Mouse (Mus musculus) lung, postnatal 14 days (tissue): ENCODE results near the gene Olfr223.
"Not testable (repeated sequence)": the region's sequence is repeated elsewhere in the genome, so short reads cannot be mapped to it uniquely, and the experiment has no call there.

Experiments used
- DNase-seq: peaks from one replicate; pipeline ENCODE4 v3.0.0; 2021

Olfr223 gene

DNA sequence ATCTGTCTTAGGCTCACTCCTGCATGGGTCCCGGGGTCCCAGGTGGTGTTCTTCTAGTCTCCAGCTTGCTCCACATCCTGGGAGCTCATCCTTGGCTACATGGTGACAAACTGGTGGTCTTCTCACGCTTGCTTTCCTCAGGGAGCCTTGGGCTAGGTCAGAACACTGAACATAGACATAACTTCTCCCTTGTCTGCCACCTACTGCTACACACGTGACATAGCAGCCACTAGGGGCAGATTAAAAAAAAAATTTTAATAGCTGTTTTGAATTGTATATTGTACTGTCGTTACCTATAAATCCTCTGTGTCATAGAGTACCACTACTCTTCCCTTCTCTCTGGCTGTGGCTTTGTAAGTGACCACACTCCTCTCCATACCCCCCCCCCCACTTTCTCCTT is 3.0 kb upstream of the Olfr223 start:
- DNase-seq = no peak

DNA sequence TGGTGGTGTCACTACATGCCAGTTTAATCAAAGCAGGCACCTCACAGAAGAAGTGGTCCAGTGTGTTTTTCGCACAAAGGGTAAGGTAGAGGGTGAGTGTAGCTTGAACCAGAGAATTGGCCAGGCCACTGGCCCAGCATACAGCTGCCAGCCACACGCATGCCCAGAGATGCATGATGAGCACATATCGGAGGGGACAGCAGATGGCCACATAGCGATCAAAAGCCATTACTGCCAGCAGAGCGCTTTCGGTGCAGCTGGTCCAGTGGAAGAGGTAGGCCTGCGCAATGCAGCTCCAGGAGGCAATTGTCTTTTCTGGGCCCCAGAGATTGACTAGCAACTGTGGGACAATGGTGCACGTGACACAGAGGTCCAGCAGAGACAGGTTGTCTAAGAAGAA is 3.6 kb downstream of the Olfr223 start:
- DNase-seq = no peak

DNA sequence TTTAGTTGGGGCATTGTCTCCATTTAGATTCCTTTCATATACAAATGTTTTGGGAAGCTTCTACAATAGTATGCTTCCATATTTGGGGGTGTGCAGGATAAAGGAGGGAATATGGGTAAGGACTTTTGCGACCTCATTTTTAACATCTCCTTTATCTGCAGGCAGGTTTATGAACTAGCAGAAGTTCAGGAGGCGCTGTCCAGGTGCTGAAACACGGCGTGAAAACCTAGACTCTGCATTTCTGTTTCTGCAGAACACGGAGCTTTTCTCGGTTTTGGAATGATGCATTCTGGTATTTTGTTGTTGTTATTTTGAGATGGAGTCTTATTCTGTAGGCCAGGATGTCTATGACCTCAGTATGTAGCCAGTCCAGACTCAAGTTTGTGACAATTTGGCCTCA is 8.6 kb downstream of the Olfr223 start:
- peak; percentile 20 for DNase-seq

DNA sequence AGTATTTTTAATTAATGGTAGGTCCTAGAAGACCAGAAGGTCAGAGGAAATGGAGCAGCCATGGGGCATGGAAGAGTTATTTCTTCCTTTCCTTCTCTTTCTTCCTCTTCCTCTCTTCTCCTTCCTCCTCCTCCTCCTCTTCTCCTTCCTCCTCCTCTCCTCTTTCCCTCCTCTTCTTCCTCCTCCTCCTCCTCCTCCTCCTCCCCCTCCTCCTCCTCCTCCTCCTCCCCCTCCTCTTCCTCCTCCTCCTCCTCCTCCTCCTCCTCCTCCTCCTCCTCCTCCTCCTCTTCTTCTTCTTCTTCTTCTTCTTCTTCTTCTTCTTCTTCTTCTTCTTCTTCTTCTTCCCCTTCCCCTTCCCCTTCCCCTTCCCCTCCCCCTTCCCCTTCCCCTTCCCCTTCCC is 17.0 kb downstream of the Olfr223 start, which contains the start of gene Olfr222:
Gene Olfr222, minus strand, starts transcription at position 101 of the 400 bp plus-strand sequence.
- not testable (repeated sequence) for DNase-seq

DNA sequence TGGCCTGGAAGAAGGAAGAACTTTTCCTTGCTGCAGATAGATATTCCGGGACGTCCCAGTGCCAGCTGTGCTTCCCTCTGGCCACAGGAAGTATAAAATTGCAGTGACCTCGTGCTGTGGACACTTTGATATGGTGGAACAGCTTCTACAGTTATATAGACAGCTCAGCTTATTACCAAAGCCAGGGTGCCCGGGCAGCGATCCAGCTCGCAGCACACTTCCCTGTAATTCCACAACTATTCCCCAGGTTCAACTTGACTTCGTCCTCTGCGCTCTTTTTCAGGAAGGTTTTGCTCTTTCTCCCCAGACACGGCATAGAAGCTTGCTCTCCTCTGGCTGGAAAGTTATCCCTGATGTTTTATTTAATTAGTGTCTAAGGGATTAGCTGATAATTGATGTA is 17.4 kb downstream of the Olfr223 start:
- DNase-seq = no peak

DNA sequence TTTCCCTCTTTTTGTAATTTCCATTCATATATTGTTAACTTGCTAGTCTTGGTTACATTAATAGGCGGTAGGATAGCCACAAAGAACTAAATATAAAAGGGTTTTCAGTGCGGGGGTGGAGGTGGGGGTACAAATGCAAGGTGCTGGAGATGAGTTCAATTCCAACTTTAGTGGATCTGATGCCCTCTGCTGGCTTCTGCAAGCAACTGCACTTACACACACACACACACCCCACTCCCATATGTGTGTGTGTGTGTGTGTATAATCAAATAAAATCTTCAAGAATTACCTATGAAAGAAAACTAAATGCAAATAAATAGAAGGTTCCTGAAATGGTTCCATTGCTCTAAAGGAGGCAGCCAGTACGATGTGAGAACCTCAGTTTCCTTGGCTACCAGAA is 23.8 kb downstream of the Olfr223 start:
- DNase-seq = peak; percentile 22

DNA sequence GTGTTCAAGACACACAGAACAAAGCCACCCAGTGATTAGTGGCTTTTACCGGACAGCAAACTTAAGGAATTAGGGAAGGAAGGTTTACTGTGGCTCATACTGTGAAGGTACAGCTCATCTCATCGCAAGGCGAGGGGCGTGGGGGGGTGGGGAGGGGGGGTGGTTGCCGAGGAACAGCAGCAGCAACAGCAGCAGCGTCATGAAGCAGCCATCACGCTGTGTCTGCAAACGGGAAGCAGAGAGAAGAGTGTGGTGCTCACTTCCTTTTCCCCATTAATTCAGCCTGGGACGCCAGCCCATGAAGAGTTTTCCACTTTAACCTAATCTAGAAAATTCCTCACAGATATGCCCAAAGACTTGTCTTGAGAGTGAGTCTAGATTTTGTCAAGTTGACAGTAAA is 30.3 kb downstream of the Olfr223 start:
- DNase-seq = no peak

DNA sequence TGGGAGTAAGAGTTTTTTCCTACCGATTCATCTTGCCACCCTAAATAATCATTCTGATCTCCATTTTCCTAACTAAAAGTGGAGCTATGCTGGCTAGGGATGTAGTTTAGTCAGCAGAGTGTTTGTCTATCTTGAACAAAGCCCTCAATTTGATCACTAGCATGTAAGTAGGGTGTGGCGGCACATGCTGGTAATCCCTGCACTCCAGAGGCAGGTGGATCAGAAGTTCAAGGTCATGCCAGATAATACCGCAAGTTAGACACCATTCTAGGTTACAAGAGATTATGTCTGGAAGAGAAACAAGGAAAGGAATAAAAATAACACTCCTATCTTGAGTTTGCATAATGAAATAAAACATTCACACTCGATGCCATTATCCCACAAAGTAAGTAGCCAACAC is 30.8 kb downstream of the Olfr223 start:
- no peak for DNase-seq

DNA sequence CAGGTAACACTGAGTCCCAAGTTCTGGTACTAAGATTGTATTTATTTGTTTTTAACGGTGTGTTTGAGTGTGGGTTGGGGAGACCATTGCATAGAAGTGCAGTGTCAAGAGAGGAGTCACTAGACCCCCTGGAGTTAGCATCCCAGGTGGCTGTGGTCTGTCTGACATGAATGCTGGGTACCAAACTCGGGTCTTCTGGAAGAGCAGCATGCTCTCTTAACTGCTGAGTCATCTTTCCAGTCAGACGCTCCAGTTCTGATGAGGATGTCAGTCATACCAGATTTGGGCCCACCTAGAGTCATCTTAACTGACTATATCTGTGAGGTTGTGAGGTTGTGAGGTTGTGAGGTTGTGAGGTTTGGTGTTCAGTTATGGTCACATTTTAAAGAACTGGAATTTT is 32.2 kb downstream of the Olfr223 start:
- DNase-seq = no peak

DNA sequence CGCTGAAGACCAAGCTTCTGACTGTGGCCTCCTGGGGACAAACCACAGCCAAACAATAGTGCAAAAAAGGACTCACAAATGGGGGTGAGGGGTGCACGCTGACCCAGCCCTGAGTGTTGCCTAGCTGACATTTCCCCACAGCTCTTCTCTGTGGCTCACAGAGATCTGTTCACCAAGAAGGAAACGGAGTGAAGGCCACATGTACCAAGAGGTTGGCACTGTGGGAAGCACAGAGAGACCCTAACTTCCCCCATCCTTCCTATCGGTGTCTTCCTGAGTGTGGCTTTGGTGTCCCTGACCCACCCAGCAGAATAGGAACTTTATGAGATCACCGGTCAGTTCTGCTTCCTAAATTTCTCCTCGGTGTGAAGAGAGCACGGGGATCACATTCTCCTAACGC is 38.6 kb downstream of the Olfr223 start:
- no peak for DNase-seq

DNA sequence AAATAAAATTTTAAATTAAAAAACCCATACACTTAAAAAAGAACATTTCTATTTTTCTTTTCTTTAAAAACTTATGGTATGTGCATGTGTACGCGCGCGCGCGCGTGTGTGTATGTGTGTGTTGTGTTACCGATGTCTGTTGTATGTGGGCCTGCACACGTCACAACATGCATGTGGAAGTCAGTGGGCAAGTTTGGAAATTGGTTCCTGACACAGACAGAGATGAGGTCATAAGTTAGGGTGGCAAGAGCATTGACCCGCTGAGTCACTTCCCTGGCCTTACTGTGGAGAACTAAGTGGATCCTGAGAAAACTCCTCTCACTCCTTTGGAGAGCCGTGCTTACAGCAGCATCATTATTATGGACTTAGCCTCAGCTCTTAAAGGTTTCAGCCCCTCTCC is 39.0 kb downstream of the Olfr223 start:
- DNase-seq = no peak

DNA sequence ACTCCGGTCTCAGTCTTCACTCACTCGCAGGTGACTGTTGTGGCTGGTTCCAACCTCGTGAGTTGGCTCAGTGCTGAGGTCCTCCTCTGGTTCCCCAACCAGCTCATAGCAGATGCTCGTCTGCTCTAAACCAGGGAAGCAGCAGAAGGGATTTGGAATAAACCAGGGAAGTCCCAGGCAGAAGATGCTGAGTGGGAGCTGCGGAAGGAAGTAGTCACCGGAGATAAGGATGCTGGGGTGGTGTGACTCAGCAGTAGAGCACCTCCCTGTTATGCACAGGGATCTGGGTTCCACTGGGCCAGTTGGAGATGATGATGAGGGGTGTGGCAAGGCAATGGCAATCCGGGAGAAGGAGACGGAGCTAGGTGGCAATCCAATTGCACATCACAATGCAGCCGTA is 49.1 kb downstream of the Olfr223 start:
- no peak for DNase-seq

DNA sequence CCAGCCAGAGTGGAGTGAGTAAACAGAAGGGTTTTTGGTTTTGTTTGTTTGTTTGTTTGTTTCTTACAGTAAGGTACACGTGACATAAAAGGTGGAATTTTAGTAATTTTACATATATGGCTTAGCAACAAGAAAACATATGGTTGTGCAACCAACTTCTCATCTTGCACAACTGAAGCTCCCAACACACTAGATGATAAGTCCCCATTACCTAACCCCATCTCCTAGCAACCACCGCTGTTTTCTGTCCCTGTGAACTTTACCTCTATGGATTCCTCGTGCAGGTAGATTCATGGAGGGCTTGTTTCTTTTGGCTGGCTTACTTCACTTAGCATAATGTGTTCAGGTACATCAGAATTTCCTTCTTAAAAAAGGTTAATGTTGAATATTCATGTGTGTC is 49.7 kb downstream of the Olfr223 start:
- no peak for DNase-seq

DNA sequence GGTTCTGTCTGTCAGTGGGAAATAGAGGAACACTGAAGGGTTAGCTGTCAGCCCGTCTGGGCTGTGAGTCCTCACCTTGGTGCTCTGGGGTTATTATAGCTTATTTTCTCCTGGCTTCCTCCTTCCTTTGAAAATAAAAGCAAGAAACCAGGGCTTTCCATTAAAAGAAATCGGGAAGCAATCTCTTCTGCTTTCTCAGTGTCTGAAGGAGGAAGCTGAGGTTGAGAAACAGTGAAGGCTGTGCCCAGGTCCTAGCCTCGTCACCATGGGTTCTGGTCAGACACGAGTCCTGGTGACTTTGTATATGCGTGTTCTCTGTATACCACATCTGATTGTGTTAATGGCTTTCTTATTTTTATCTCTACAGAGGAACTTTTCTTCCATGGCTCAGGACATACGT is 50.6 kb downstream of the Olfr223 start:
- DNase-seq = no peak

DNA sequence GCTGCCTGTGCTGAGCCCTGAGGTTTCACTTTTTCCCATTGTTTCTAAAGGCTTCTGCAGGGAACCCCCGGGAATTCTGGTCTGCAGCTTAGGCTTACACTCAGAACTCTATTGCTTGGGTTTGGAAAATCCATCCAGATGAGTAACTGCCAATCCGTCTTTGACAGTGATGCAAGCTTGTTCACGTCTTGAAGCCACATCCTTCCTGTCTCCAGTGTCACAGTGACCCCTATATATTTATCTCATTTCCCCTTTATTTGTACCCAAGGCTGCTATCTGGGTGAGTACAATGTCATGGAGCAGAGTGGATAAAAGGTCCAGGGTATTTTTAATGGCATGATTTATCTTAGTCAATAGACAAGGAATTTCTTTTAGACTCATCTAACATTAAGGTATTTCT is 51.8 kb downstream of the Olfr223 start, which contains the start of gene Nlrp3:
Gene Nlrp3, plus strand, starts transcription at position 245 of the 400 bp plus-strand sequence.
- DNase-seq = no peak

DNA sequence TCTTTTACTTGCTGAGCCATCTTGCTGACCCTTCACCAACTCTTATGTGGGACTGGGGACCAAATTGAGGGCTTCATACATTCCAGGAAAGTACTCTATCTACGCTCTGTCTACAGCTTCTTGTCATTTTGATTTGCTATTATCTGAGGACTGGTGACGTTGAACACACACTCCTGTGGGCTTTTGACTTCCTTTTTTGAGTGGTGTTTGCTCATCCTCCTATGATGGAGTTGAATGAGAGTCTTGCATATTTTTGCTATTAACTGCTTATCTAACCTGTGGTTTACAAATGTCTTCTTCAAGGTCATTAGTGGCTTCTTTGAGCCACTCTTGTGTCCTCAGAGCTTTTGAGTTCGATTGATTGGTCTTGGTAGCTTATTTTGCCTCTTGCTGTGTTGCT is 53.0 kb downstream of the Olfr223 start:
- DNase-seq = no peak
